Mouse (Mus musculus): ENCODE measurements around the gene Gpr33. TPM values are rescaled to one million over a fixed set of nuclear protein-coding genes. Genes with fewer than 3 reads are reported as not detected.

Gene Gpr33
- polyA plus RNA-seq, 1 experiment: not detected

GRCm38 (mm10) chr12:51998366-51998932 is 29.4 kb downstream of the Gpr33 start:
- Histone ChIP-seq H3K4me3 (ENCODE audit: low read depth, low read length) (no peak overlapping the region), H3K27me3 (ENCODE audit: control insufficient read depth, insufficient read depth, low read length, poor library complexity, severe bottlenecking) (no peaks in the 10 kb centered on the region), H3K9me3 (replicated peaks; ENCODE audit: control insufficient read depth, insufficient read depth, low read length, poor library complexity, severe bottlenecking) (no peaks in the 10 kb centered on the region), H3K9ac (ENCODE audit: low read depth, poor library complexity, severe bottlenecking) (no peak overlapping the region), H3K36me3 (ENCODE audit: control insufficient read depth, insufficient read depth, low read length, poor library complexity, severe bottlenecking) (peaks cover 35% of the 10 kb centered on the region), H3K4me1 (ENCODE audit: control insufficient read depth, insufficient read depth, low read length) (no peaks in the 10 kb centered on the region), H3K27ac (ENCODE audit: insufficient read depth, low read length) (no peak overlapping the region)
- TF ChIP-seq CTCF (IDR thresholded peaks at IDR 0.05; ENCODE audit: low read depth, low read length): no peak
- no peak for TF ChIP-seq EP300 (IDR thresholded peaks at IDR 0.05; ENCODE audit: insufficient read depth, low read depth, low read length)
- no peak for TF ChIP-seq POLR2A (IDR thresholded peaks at IDR 0.05; ENCODE audit: insufficient read depth, low read length)

- H3K4me3 ChIP-seq (ENCODE audit: low read depth, low read length): no peak overlapping the region
- H3K4me1 ChIP-seq (ENCODE audit: control insufficient read depth, insufficient read depth, low read length): no peaks in the 10 kb centered on the region
- no peaks in the 10 kb centered on the region for H3K9me3 ChIP-seq (replicated peaks; ENCODE audit: control insufficient read depth, insufficient read depth, low read length, poor library complexity, severe bottlenecking)
- H3K36me3 ChIP-seq (ENCODE audit: control insufficient read depth, insufficient read depth, low read length, poor library complexity, severe bottlenecking): peaks cover 35% of the 10 kb centered on the region
- no peak overlapping the region for H3K27ac ChIP-seq (ENCODE audit: insufficient read depth, low read length)
- H3K27me3 ChIP-seq (ENCODE audit: control insufficient read depth, insufficient read depth, low read length, poor library complexity, severe bottlenecking): no peaks in the 10 kb centered on the region
- TF ChIP-seq POLR2A (IDR thresholded peaks at IDR 0.05; ENCODE audit: insufficient read depth, low read length) (no peak), CTCF (IDR thresholded peaks at IDR 0.05; ENCODE audit: low read depth, low read length) (no peak), EP300 (IDR thresholded peaks at IDR 0.05; ENCODE audit: insufficient read depth, low read depth, low read length) (no peak)
- H3K9ac ChIP-seq (ENCODE audit: low read depth, poor library complexity, severe bottlenecking): no peak overlapping the region
Measured at GRCm38 (mm10) chr12:51995738-51996536, 31.9 kb downstream of the Gpr33 start.

- no peak overlapping the region for H3K9ac ChIP-seq (ENCODE audit: low read depth, poor library complexity, severe bottlenecking)
- H3K27ac ChIP-seq (ENCODE audit: insufficient read depth, low read length): no peak overlapping the region
- H3K9me3 ChIP-seq (replicated peaks; ENCODE audit: control insufficient read depth, insufficient read depth, low read length, poor library complexity, severe bottlenecking): 0 out of 2 replicates have a peak, but pooled peaks cover under 1% of the 10 kb centered on the region
- H3K4me3 ChIP-seq (ENCODE audit: low read depth, low read length): no peak overlapping the region
- peaks cover 7% of the 10 kb centered on the region; the same call in 1 of the 2 replicates for H3K36me3 ChIP-seq (ENCODE audit: control insufficient read depth, insufficient read depth, low read length, poor library complexity, severe bottlenecking)
- H3K27me3 ChIP-seq (ENCODE audit: control insufficient read depth, insufficient read depth, low read length, poor library complexity, severe bottlenecking): no peaks in the 10 kb centered on the region
- no peak for TF ChIP-seq CTCF (IDR thresholded peaks at IDR 0.05; ENCODE audit: low read depth, low read length)
- no peak for TF ChIP-seq POLR2A (IDR thresholded peaks at IDR 0.05; ENCODE audit: insufficient read depth, low read length)
- TF ChIP-seq EP300 (IDR thresholded peaks at IDR 0.05; ENCODE audit: insufficient read depth, low read depth, low read length): no peak
- no peaks in the 10 kb centered on the region for H3K4me1 ChIP-seq (ENCODE audit: control insufficient read depth, insufficient read depth, low read length)
Measured at GRCm38 (mm10) chr12:51990629-51991028, 37.2 kb downstream of the Gpr33 start.

GRCm38 (mm10) chr12:51988536-51988935 is 39.3 kb downstream of the Gpr33 start:
- no peaks in the 10 kb centered on the region for H3K36me3 ChIP-seq (ENCODE audit: control insufficient read depth, insufficient read depth, low read length, poor library complexity, severe bottlenecking)
- TF ChIP-seq POLR2A (IDR thresholded peaks at IDR 0.05; ENCODE audit: insufficient read depth, low read length) (no peak), EP300 (IDR thresholded peaks at IDR 0.05; ENCODE audit: insufficient read depth, low read depth, low read length) (no peak), CTCF (IDR thresholded peaks at IDR 0.05; ENCODE audit: low read depth, low read length) (no peak)
- H3K4me1 ChIP-seq (ENCODE audit: control insufficient read depth, insufficient read depth, low read length): no peaks in the 10 kb centered on the region
- no peak overlapping the region for H3K4me3 ChIP-seq (ENCODE audit: low read depth, low read length)
- no peak overlapping the region for H3K9ac ChIP-seq (ENCODE audit: low read depth, poor library complexity, severe bottlenecking)
- no peak overlapping the region for H3K27ac ChIP-seq (ENCODE audit: insufficient read depth, low read length)
- peaks cover 9% of the 10 kb centered on the region; the same call in 1 of the 2 replicates for H3K9me3 ChIP-seq (replicated peaks; ENCODE audit: control insufficient read depth, insufficient read depth, low read length, poor library complexity, severe bottlenecking)
- H3K27me3 ChIP-seq (ENCODE audit: control insufficient read depth, insufficient read depth, low read length, poor library complexity, severe bottlenecking): no peaks in the 10 kb centered on the region

GRCm38 (mm10) chr12:51985826-51986225 is 42.0 kb downstream of the Gpr33 start:
- no peak overlapping the region for H3K4me3 ChIP-seq (ENCODE audit: low read depth, low read length)
- H3K9me3 ChIP-seq (replicated peaks; ENCODE audit: control insufficient read depth, insufficient read depth, low read length, poor library complexity, severe bottlenecking): peaks cover 9% of the 10 kb centered on the region; the same call in 1 of the 2 replicates
- H3K27ac ChIP-seq (ENCODE audit: insufficient read depth, low read length): no peak overlapping the region

More at GRCm38 (mm10) chr12:51985826-51986225, 42.0 kb downstream of the Gpr33 start:
- H3K36me3 ChIP-seq (ENCODE audit: control insufficient read depth, insufficient read depth, low read length, poor library complexity, severe bottlenecking): no peaks in the 10 kb centered on the region
- H3K9ac ChIP-seq (ENCODE audit: low read depth, poor library complexity, severe bottlenecking): no peak overlapping the region
- H3K27me3 ChIP-seq (ENCODE audit: control insufficient read depth, insufficient read depth, low read length, poor library complexity, severe bottlenecking): no peaks in the 10 kb centered on the region
- H3K4me1 ChIP-seq (ENCODE audit: control insufficient read depth, insufficient read depth, low read length): no peaks in the 10 kb centered on the region
- TF ChIP-seq CTCF (IDR thresholded peaks at IDR 0.05; ENCODE audit: low read depth, low read length) (no peak), POLR2A (IDR thresholded peaks at IDR 0.05; ENCODE audit: insufficient read depth, low read length) (no peak), EP300 (IDR thresholded peaks at IDR 0.05; ENCODE audit: insufficient read depth, low read depth, low read length) (no peak)
